Mouse (Mus musculus): ENCODE measurements around the gene Serpinb7.

DNA sequence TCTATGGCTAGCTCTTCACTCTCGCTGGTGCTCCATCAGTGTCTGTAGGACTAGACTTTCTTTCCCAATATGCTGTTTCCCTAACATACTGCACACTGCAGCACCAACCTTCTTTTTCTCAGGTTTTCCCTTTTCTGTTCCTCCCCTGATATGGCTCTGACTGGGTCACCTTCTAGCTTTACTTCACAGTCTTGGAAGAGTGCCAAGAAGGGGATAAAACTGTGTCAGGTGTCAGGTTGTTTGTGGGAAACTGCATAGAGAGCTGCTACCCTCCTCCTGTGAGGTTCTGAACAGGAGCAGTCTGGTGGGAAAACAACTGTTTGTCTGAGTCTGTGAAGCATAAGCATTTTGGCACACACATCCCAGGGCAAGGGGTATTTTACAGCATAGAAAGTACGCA lies 30.5 kb upstream of the Serpinb7 start:
- no peak for TF ChIP-seq ZNF384 (IDR thresholded peaks at IDR 0.05; ENCODE audit: low read depth, low read length)
- no peak for TF ChIP-seq ZC3H11A (IDR thresholded peaks at IDR 0.05; ENCODE audit: borderline replicate concordance, low read depth, low read length)
- TF ChIP-seq MAFK (IDR thresholded peaks at IDR 0.05; ENCODE audit: insufficient read depth, low read depth, low read length) = no peak
- TF ChIP-seq CHD2 (IDR thresholded peaks at IDR 0.05; ENCODE audit: low read depth, low read length) = no peak
- TF ChIP-seq HCFC1 (IDR thresholded peaks at IDR 0.05; ENCODE audit: borderline replicate concordance, insufficient read depth, low read length) = no peak
